Mouse (Mus musculus) heart, embryonic 11.5 days (tissue): Measurements from ENCODE around the gene Panx2. TPM values are rescaled to one million over a fixed set of nuclear protein-coding genes. Genes with fewer than 3 reads are reported as not detected.

Experiments used
- ATAC-seq: fragments of 200-750 bp; cut with Nextera tagmentation; replicated peaks from 2 replicates; pipeline ENCODE4 v1.8.0; 2017; ENCODE audit warnings: moderate library complexity; ENCODE audit not compliant: insufficient number of reproducible peaks, low FRiP score, low TSS enrichment
- H3K27ac ChIP-seq: fragments of 300-500 bp; sonication (generic); 2 replicates; pipeline ENCODE4 v1.5.1; 2014; ENCODE audit warnings: mild to moderate bottlenecking, low read depth, low read length
- H3K27me3 ChIP-seq: fragments of 300-500 bp; sonication (generic); 2 replicates; pipeline ENCODE4 v1.6.1; 2014; ENCODE audit warnings: mild to moderate bottlenecking, low read length, mixed read lengths; ENCODE audit not compliant: control insufficient read depth, insufficient read depth
- H3K36me3 ChIP-seq: fragments of 300-500 bp; sonication (generic); 2 replicates; pipeline ENCODE4 v1.6.1; 2014; ENCODE audit warnings: mild to moderate bottlenecking, low read length, moderate library complexity, mixed read lengths; ENCODE audit not compliant: control insufficient read depth, insufficient read depth
- H3K4me1 ChIP-seq: fragments of 300-500 bp; sonication (generic); 2 replicates; pipeline ENCODE4 v1.6.1; 2014; ENCODE audit warnings: low read length; ENCODE audit not compliant: control insufficient read depth, insufficient read depth
- H3K4me2 ChIP-seq: fragments of 300-500 bp; sonication (generic); 2 replicates; pipeline ENCODE4 v1.6.1; 2014; ENCODE audit warnings: mild to moderate bottlenecking, moderate library complexity
- H3K4me3 ChIP-seq: fragments of 300-500 bp; sonication (generic); 2 replicates; pipeline ENCODE4 v1.5.1; 2014; ENCODE audit warnings: low read depth, low read length
- H3K9ac ChIP-seq: fragments of 300-500 bp; sonication (generic); 2 replicates; pipeline ENCODE4 v1.6.1; 2014; ENCODE audit warnings: mild to moderate bottlenecking, low read depth, low read length, moderate library complexity
- H3K9me3 ChIP-seq: fragments of 300-500 bp; sonication (generic); replicated peaks from 2 replicates; pipeline ENCODE4 v1.6.1; 2016; ENCODE audit warnings: low read length; ENCODE audit not compliant: control insufficient read depth
- WGBS: fragments of 180-500 bp; shearing (Covaris S2); extraction: QIAGEN DNeasy Blood & Tissue Kit; methylation state at CpG from one replicate; pipeline ENCODE4 v1.1.7; 2014; ENCODE audit not compliant: insufficient replicate concordance; 5-methylcytosine and 5-hydroxymethylcytosine counted together
- polyA plus RNA-seq: library from polyadenylated mRNA; unstranded; fragments of >200 nt; fragmentation: Nextera tagmentation; extraction: Ambion mirVana; gene quantifications from 2 replicates; pipeline ENCODE4 v1.2.1, GENCODE M21; 2014

Panx2 gene
- polyA plus RNA-seq = 1.4 and 1.5 TPM in 2 replicates

DNA sequence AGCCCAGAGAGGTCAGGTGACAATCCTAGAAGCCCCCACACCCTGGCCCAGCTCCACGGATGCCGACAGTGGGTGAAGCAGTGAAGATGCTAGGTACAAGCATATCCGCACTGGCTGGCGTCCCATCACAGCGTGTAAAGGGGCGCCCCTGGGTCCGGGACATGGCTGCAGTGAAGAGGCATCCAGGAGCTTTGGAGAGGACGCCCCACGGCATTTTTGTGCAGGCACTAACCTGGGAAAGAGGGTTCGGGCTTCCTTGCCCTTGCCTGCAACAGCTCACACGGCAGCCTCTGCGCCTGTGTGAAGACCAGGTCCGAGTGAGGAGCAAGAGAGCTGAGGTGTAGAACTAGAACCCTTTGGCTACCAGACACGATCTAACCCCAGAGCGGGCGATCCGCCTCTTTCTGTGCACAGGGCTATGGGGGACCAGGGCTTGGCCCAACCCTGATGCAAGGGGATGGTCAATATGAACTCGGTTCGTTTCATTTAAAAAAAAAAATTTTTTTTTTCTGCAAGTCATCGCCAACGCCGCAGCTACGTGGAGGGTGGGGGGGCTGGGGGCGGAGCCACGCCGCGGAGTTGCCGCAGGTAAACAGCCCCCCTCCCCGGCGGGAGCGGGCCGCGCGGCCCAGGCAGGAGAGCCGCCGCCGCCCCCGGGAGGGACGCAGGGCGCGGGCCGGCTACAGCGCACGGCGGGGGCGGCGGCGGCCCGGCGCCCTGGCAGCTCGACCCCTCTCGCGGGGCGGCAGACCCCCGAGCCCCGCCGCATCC is at the start of gene Panx2:
Panx2 (plus strand) TSS at position 574 of the 771 bp plus-strand sequence.
- peak within 1 kb of the TSS; percentile 46 for H3K27ac ChIP-seq
- H3K27me3 ChIP-seq = peaks cover 36% of the 10 kb centered on the region
- ATAC-seq = no peak

DNA sequence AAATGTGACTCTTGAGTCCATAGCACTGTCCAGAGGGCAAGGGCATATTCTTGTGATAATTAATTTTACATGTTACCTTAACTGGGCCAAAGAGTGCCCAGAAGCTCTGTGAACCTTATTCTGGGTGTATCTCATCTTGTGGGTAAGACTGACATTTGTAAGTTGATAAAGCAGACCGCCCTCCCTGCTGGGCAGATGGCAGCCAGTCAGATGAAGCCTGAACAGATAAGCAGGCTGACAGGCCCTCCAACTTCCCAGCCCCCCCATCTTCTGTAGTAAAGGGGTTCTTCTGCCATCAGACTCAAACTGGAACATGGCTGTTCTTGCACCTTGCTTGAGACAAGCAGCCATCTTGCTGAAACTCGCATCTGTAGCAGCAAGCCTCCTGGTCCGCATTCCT is 42.8 kb upstream of the Panx2 start:
- Histone ChIP-seq H3K4me2 (no peak overlapping the region), H3K9ac (no peak overlapping the region), H3K4me1 (peaks cover 11% of the 10 kb centered on the region), H3K36me3 (no peaks in the 10 kb centered on the region), H3K27ac (no peak overlapping the region), H3K9me3 (no peaks in the 10 kb centered on the region), H3K4me3 (no peak overlapping the region), H3K27me3 (no peaks in the 10 kb centered on the region)
- WGBS = 55% methylated on average over 3 of the region's 3 CpGs
- no peak for ATAC-seq

More for the DNA sequence above, at the start of gene Panx2:
- no peaks in the 10 kb centered on the region for H3K9me3 ChIP-seq
- H3K36me3 ChIP-seq = no peaks in the 10 kb centered on the region
- H3K9ac ChIP-seq = peak within 1 kb of the TSS; percentile 78
- 3% methylated on average over 31 of the region's 57 CpGs for WGBS
- H3K4me2 ChIP-seq = peak within 1 kb of the TSS; percentile 90
- H3K4me3 ChIP-seq = peak within 1 kb of the TSS; percentile 73
- H3K4me1 ChIP-seq = no peaks in the 10 kb centered on the region

- Histone ChIP-seq H3K9ac (peak overlapping the region; percentile 56; the same call in 1 of the 2 replicates), H3K9me3 (no peaks in the 10 kb centered on the region), H3K4me2 (peak overlapping the region; percentile 64), H3K4me3 (peak overlapping the region; percentile 32), H3K27ac (peak overlapping the region; percentile 92), H3K36me3 (no peaks in the 10 kb centered on the region), H3K27me3 (no peaks in the 10 kb centered on the region), H3K4me1 (peaks cover 11% of the 10 kb centered on the region)
- 25% methylated on average over 7 of the region's 7 CpGs for WGBS
- no peak for ATAC-seq
Measured at GRCm38 (mm10) chr15:89020085-89020484, 39.4 kb upstream of the Panx2 start.

- WGBS = 37% methylated on average over 7 of the region's 7 CpGs
- Histone ChIP-seq H3K36me3 (no peaks in the 10 kb centered on the region), H3K9me3 (no peaks in the 10 kb centered on the region), H3K4me3 (peak overlapping the region; percentile 32), H3K4me1 (peaks cover 11% of the 10 kb centered on the region), H3K9ac (peak overlapping the region; percentile 56), H3K27me3 (no peaks in the 10 kb centered on the region), H3K27ac (peak overlapping the region; percentile 92), H3K4me2 (peak overlapping the region; percentile 64)
- no peak for ATAC-seq
Measured at GRCm38 (mm10) chr15:89020492-89020891, 39.0 kb upstream of the Panx2 start.

DNA sequence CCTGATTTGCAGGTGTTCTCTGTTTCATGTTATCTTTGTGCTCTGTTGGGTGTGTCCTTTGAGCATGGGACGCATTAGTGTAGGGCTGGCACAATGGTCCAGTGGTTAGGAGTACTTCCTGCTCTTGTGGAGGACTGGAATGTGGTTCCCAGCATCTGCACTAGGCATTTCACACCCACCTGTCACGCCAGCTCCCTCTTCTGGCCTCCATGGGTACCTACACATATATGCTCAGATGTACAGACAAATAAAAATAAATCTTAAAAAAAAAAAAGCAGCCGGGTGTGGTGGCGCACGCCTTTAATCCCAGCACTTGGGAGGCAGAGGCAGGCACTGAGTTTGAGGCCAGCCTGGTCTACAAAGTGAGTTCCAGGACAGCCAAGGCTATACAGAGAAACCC is 15.2 kb upstream of the Panx2 start:
- Histone ChIP-seq H3K4me3 (no peak overlapping the region), H3K4me1 (no peaks in the 10 kb centered on the region), H3K27me3 (no peaks in the 10 kb centered on the region), H3K36me3 (peaks cover 14% of the 10 kb centered on the region), H3K27ac (no peak overlapping the region), H3K9ac (no peak overlapping the region), H3K9me3 (no peaks in the 10 kb centered on the region; the same call in 1 of the 2 replicates), H3K4me2 (no peak overlapping the region)
- ATAC-seq = no peak
- WGBS = 75% methylated on average over 5 of the region's 5 CpGs

- WGBS = 69% methylated on average over 4 of the region's 4 CpGs
- H3K9ac ChIP-seq = no peak overlapping the region
- H3K27ac ChIP-seq = no peak overlapping the region
- H3K27me3 ChIP-seq = no peaks in the 10 kb centered on the region
- H3K4me3 ChIP-seq = no peak overlapping the region
- peaks cover 14% of the 10 kb centered on the region for H3K36me3 ChIP-seq
- no peak overlapping the region for H3K4me2 ChIP-seq
- no peaks in the 10 kb centered on the region for H3K4me1 ChIP-seq
- no peak for ATAC-seq
- H3K9me3 ChIP-seq = no peaks in the 10 kb centered on the region; the same call in 1 of the 2 replicates
Measured at GRCm38 (mm10) chr15:89046356-89046755, 13.2 kb upstream of the Panx2 start.

DNA sequence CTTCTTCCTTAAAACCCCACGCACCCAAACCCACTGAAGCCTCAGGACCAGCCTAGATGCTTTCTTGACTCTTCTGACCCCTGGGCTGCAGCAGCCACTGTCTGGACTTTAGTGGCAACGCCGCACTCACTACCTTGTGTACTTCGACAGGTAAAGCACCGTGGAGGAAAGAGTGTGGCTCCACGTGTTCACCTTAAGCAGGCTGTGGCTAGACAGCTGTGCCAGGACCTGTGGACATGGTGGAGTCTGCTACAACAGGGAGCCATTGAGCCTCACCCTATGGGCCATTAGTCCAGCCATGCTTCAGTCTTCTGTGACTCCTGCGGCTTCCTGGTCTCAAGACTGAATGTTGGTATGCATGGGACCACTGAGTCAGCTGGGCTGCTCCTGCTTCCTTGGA is 4.9 kb upstream of the Panx2 start:
- H3K4me1 ChIP-seq = no peaks in the 10 kb centered on the region
- WGBS = 82% methylated on average over 7 of the region's 7 CpGs
- H3K27ac ChIP-seq = no peak overlapping the region
- H3K27me3 ChIP-seq = peaks cover 13% of the 10 kb centered on the region
- no peaks in the 10 kb centered on the region for H3K9me3 ChIP-seq
- no peak overlapping the region for H3K9ac ChIP-seq
- no peaks in the 10 kb centered on the region for H3K36me3 ChIP-seq
- H3K4me2 ChIP-seq = no peak overlapping the region
- no peak for ATAC-seq
- no peak overlapping the region for H3K4me3 ChIP-seq

GRCm38 (mm10) chr15:89058736-89059135 is 798 bp upstream of the Panx2 start:
- 19% methylated on average over 6 of the region's 6 CpGs for WGBS
- peak overlapping the region; percentile 73 for H3K4me3 ChIP-seq
- peaks cover 36% of the 10 kb centered on the region for H3K27me3 ChIP-seq
- no peak for ATAC-seq
- no peaks in the 10 kb centered on the region for H3K4me1 ChIP-seq
- H3K36me3 ChIP-seq = no peaks in the 10 kb centered on the region
- no peak overlapping the region for H3K27ac ChIP-seq
- no peaks in the 10 kb centered on the region for H3K9me3 ChIP-seq
- H3K4me2 ChIP-seq = peak overlapping the region; percentile 90
- H3K9ac ChIP-seq = peak overlapping the region; percentile 78; the same call in 1 of the 2 replicates
